Mouse (Mus musculus) testis, postnatal 10 days (tissue): ENCODE data around the gene Olfr1138.

ENCODE experiments used
- DNase-seq: peaks from one replicate; pipeline ENCODE4 v3.0.0; 2021; ENCODE audit warnings: low spot score

Gene Olfr1138

GRCm38 (mm10) chr2:87739878-87740277 is at the start of gene Olfr1138:
TSS of gene Olfr1138 (minus strand) at chr2:87739978.
- DNase-seq: no peak

- no peak for DNase-seq
These were observed 39.4 kb upstream of the Olfr1138 start, which contains the start of gene Olfr152 for GRCm38 (mm10) chr2:87779183-87779582. TSS of gene Olfr152 (plus strand) at chr2:87779483.

GRCm38 (mm10) chr2:87776143-87776542 is 36.4 kb upstream of the Olfr1138 start:
- DNase-seq: no peak

GRCm38 (mm10) chr2:87753891-87754290 is 14.1 kb upstream of the Olfr1138 start, which contains the start of gene Olfr1141:
TSS of gene Olfr1141 (minus strand) at chr2:87753991.
- no peak for DNase-seq

GRCm38 (mm10) chr2:87743452-87743851 is 3.7 kb upstream of the Olfr1138 start, which contains the start of gene Olfr1140:
TSS of gene Olfr1140 (plus strand) at chr2:87743752.
- no peak for DNase-seq

- DNase-seq: no peak
These were observed 26.7 kb downstream of the Olfr1138 start, which contains the start of gene Olfr1137 for GRCm38 (mm10) chr2:87713079-87713478. TSS of gene Olfr1137 (minus strand) at chr2:87713179.

GRCm38 (mm10) chr2:87693847-87694246 is 45.9 kb downstream of the Olfr1138 start, which contains the start of gene Olfr1136:
TSS of gene Olfr1136 (minus strand) at chr2:87693947.
- DNase-seq: no peak
